8 mouse cellular contexts compared by ENCODE assay signal in genomic region chr6:72164321-72165275, GRCm38 (mm10).
DNase-seq lines count a peak whose midpoint lies in the region; ATAC-seq and TF ChIP-seq lines count a peak whose summit lies in the region.

No protein-coding gene starts in this region.

- H3K4me2 ChIP-seq in hindbrain, embryonic 13.5 days, result no peak overlapping the region

- in situ Hi-C loops in Patski (cut with MboI; ENCODE audit: low pct_unique_long_range_greater_than_20kb), result loop anchor here (5.0 kb wide), 1 partner anchor 242 kb away; no protein-coding TSS in a partner anchor

- peak; percentile 95 for TF ChIP-seq CTCF in Patski (IDR thresholded peaks at IDR 0.05)

- no peak overlapping the region for H3K27ac ChIP-seq in hindbrain, embryonic 13.5 days

- no peak overlapping the region for H3K4me3 ChIP-seq in hindbrain, embryonic 13.5 days

- WGBS in hindbrain, embryonic 13.5 days, result 21% methylated on average over 20 of the region's 20 CpGs

- CTCF ChIA-PET in Patski (lab: Charles Lee), result interaction anchor here (0.6 to 2.3 kb wide), 9 partner anchors 10 to 299 kb away, joined by 3 to 18 read pairs (median 3); no protein-coding TSS in a partner anchor

- no peaks in the 10 kb centered on the region for H3K36me3 ChIP-seq in hindbrain, embryonic 13.5 days

- POLR2A ChIA-PET in Patski (lab: Charles Lee), result no interaction called here

- no peaks in the 10 kb centered on the region; the same call in 1 of the 2 replicates for H3K4me1 ChIP-seq in hindbrain, embryonic 13.5 days (replicated peaks)

- peak; percentile 35 for DNase-seq in Patski (ENCODE audit: low read depth, low spot score)
- DNase-seq in cerebellum, postnatal 10 days, result peak; percentile 92 to 94
- DNase-seq in frontal cortex, postnatal 14 days (ENCODE audit: low spot score in 2 of 2), result peak; percentile 76 to 88
- DNase-seq in layer of hippocampus, postnatal 14 days (ENCODE audit: low spot score in 2 of 2), result peak; percentile 88 to 93
- peak; percentile 92 for DNase-seq in lung, postnatal 10 days
- DNase-seq in ovary, postnatal 14 days (ENCODE audit: low spot score), result peak; percentile 85
- peak; percentile 50 to 84 for DNase-seq in thymus, postnatal 10 days (ENCODE audit: low spot score in 2 of 2)

- no peaks in the 10 kb centered on the region for H3K27me3 ChIP-seq in Patski
- no peaks in the 10 kb centered on the region for H3K27me3 ChIP-seq in hindbrain, embryonic 13.5 days

- H3K9me3 ChIP-seq in hindbrain, embryonic 13.5 days, result no peaks in the 10 kb centered on the region

- peak; percentile 71 for ATAC-seq in Patski
- ATAC-seq in hindbrain, embryonic 13.5 days (ENCODE audit: low FRiP score), result peak; percentile 94

- H3K9ac ChIP-seq in hindbrain, embryonic 13.5 days, result no peak overlapping the region

Comparison
In these comparisons a context has a peak if more than half of its experiments do, and no peak if none do; other contexts are left out.
1. DNase-seq: peak in every context shown above with its lines; median percentile 93 in cerebellum, postnatal 10 days; 92 in lung, postnatal 10 days; 90 in layer of hippocampus, postnatal 14 days; 85 in ovary, postnatal 14 days; 82 in frontal cortex, postnatal 14 days; 67 in thymus, postnatal 10 days; 35 in Patski.